Mouse (Mus musculus) heart, adult 2 months (tissue): ENCODE results near the gene Zfp28.

Source experiments
- CTCF ChIP-seq: fragments of 200-600 bp; IDR thresholded peaks from 2 replicates; pipeline ENCODE4 v1.8.1; 2022; ENCODE audit warnings: antibody characterized with exemption, mild to moderate bottlenecking, moderate library complexity
- EP300 ChIP-seq: fragments of 200-500 bp; IDR thresholded peaks from 2 replicates; pipeline ENCODE4 v1.6.1; 2011; ENCODE audit warnings: low read depth, low read length, control low read depth; ENCODE audit not compliant: insufficient read depth

GRCm38 (mm10) chr7:6441173-6441572 is 58.1 kb downstream of the Zfp28 start:
- TF ChIP-seq EP300 (no peak), CTCF (no peak)
